Mouse (Mus musculus) forebrain, embryonic 14.5 days (tissue): ENCODE data around the gene Zkscan14. TPM values are rescaled to one million over a fixed set of nuclear protein-coding genes. Genes with fewer than 3 reads are reported as not detected.

Experiments used
- ATAC-seq: fragments of 200-750 bp; cut with Nextera tagmentation; 2 replicates; pipeline ENCODE4 v1.8.0; 2017; ENCODE audit warnings: mild to moderate bottlenecking, moderate library complexity
- DNase-seq: peaks from one replicate; pipeline ENCODE4 v3.0.0-alpha.2; 2015; ENCODE audit warnings: low spot score
- H3K27ac ChIP-seq: fragments of 300-500 bp; sonication (generic); 2 replicates; pipeline ENCODE4 v1.5.1; 2014; ENCODE audit warnings: low read depth, mild to moderate bottlenecking, control low read depth, low read length, moderate library complexity
- H3K27me3 ChIP-seq: fragments of 300-500 bp; sonication (generic); replicated peaks from 2 replicates; pipeline ENCODE4 v1.6.1; 2014; ENCODE audit warnings: low read length, control low read depth, mixed read lengths; ENCODE audit not compliant: control insufficient read depth, insufficient read depth
- H3K36me3 ChIP-seq: fragments of 300-500 bp; sonication (generic); 2 replicates; pipeline ENCODE4 v1.6.1; 2014; ENCODE audit warnings: low read length, control low read depth; ENCODE audit not compliant: control insufficient read depth, insufficient read depth
- H3K4me1 ChIP-seq: fragments of 300-500 bp; sonication (generic); 2 replicates; pipeline ENCODE4 v1.6.1; 2014; ENCODE audit warnings: antibody characterized with exemption, low read length, control low read depth; ENCODE audit not compliant: control insufficient read depth, insufficient read depth
- H3K4me2 ChIP-seq: fragments of 300-500 bp; sonication (generic); 2 replicates; pipeline ENCODE4 v1.6.1; 2014; ENCODE audit warnings: mild to moderate bottlenecking, control low read depth, low read length
- H3K4me3 ChIP-seq: fragments of 300-500 bp; sonication (generic); 2 replicates; pipeline ENCODE4 v1.5.1; 2014; ENCODE audit warnings: low read depth, low read length, control low read depth
- H3K9ac ChIP-seq: fragments of 300-500 bp; sonication (generic); 2 replicates; pipeline ENCODE4 v1.6.1; 2014; ENCODE audit warnings: mild to moderate bottlenecking, low read length, control low read depth, moderate library complexity
- H3K9me3 ChIP-seq: fragments of 300-500 bp; sonication (generic); replicated peaks from 2 replicates; pipeline ENCODE4 v1.6.1; 2016; ENCODE audit warnings: low read length, control low read depth, mixed read lengths; ENCODE audit not compliant: control insufficient read depth
- whole genome bisulfite sequencing: fragments of 180-500 bp; shearing (Covaris S2); extraction: QIAGEN DNeasy Blood & Tissue Kit; methylation state at CpG from one replicate; pipeline ENCODE4 v1.1.7; 2014; 5-methylcytosine and 5-hydroxymethylcytosine counted together
- polyA plus RNA-seq: library from polyadenylated mRNA; unstranded; fragments of >200 nt; fragmentation: Nextera tagmentation; extraction: Ambion mirVana; gene quantifications from 2 replicates; pipeline ENCODE4 v1.2.1, GENCODE M21; 2014

Zkscan14 gene
- polyA plus RNA-seq, 1 experiment from 2014 or later = 16.4 TPM

DNA sequence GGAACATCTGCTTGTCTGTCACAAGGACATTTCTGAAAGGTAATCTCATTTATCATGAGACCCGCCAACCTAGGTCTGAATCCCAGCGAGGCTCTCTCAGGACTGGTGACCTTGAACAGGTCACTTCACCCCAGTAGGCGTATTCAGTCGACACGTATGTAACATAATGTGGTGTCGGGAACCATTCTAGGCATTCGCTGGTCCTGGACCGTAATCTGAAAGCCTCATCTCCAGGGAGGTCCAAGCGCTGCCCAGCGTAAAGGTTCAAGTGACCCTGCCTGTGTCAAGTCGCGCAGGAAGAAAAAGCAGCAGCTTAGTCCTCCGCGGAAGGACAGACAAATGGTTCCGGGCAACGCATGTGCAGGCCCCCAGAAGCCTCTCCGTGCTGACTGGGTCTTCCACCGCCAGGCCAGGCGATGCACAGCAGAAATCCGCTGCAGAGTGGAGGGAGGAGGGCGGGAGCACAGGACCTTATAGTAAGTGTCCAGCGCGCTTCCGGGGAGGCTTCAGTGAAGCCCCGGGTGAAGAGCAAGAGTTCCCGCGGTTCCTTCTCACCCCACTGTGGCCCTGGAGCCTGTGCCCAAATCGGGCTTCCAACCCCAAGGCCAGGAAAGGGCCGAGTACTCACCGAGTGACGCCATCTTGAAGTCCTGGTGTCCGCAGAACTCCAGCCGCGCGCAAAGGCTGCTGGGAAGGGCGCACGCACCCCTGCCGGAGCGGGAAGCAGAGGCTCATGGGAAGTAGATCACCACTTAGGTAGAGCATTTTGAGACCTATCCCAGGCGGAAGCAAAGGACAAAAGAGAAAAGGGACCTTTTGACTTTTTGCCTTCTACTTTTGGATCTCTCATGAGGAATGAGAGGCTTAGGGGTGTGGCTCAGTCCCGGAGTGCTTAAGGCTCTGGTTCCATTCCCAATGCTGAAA lies 10.5 kb downstream of the Zkscan14 start:
- H3K36me3 ChIP-seq = peaks cover 44% of the 10 kb centered on the region
- peak; percentile 94 for ATAC-seq
- no peaks in the 10 kb centered on the region for H3K9me3 ChIP-seq
- H3K27ac ChIP-seq = peak overlapping the region; percentile 72
- WGBS = 1% methylated on average over 41 of the region's 41 CpGs
- peak overlapping the region; percentile 69 for H3K4me2 ChIP-seq
- DNase-seq = peak; percentile 95
- H3K9ac ChIP-seq = peak overlapping the region; percentile 96
- H3K27me3 ChIP-seq = no peaks in the 10 kb centered on the region
- H3K4me1 ChIP-seq = peaks cover 11% of the 10 kb centered on the region
- H3K4me3 ChIP-seq = peak overlapping the region; percentile 86

DNA sequence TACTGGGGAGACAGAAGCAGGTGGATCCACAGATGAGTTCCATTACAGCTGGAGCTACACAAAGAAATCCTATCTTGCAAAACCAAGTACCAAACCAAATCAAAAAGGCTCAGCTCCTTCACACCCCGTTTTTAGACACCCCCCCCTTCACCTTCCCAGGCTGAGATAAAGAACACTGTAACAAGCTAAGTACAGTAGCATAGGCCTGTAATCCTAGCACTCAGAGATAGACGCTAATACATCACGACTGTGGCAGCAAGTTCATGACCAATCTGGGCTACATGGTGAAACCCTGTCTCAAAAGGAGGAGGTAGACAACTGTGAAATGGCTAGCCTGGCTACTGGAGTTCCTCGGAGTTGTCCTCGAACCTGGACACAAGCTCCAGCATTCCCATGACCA lies 11.3 kb downstream of the Zkscan14 start:
- ATAC-seq (no peak), DNase-seq (no peak)
- peak overlapping the region; percentile 86 for H3K4me3 ChIP-seq
- H3K4me1 ChIP-seq = peaks cover 11% of the 10 kb centered on the region
- peak overlapping the region; percentile 69 for H3K4me2 ChIP-seq
- H3K9ac ChIP-seq = peak overlapping the region; percentile 96
- peaks cover 44% of the 10 kb centered on the region for H3K36me3 ChIP-seq
- H3K27me3 ChIP-seq = no peaks in the 10 kb centered on the region
- 58% methylated on average over 5 of the region's 5 CpGs for WGBS
- H3K9me3 ChIP-seq = no peaks in the 10 kb centered on the region
- no peak overlapping the region for H3K27ac ChIP-seq

DNA sequence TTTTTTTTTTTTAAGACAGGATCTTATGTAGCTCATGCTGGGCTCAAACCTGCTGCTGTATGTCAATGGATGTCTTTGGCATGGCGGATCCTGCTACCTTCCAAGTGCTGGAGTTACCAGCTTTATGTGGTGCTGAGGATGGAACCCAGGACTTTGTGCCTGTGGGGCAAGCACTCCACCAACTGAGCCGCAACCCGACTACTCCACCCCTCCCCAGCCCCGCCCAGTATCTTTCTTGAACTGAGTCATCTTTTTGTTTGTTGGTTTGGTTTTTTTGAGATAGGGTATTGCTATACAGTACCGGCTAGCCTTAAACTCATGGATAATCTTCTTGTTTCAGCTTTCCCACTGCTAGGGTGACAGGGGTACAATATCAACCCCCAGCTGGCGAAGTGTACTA lies 12.3 kb downstream of the Zkscan14 start:
- H3K9me3 ChIP-seq = no peaks in the 10 kb centered on the region
- H3K27me3 ChIP-seq = no peaks in the 10 kb centered on the region
- H3K4me3 ChIP-seq = no peak overlapping the region
- no peak overlapping the region for H3K9ac ChIP-seq
- H3K36me3 ChIP-seq = peaks cover 42% of the 10 kb centered on the region
- peaks cover 11% of the 10 kb centered on the region for H3K4me1 ChIP-seq
- H3K4me2 ChIP-seq = no peak overlapping the region
- WGBS = 92% methylated on average over 6 of the region's 6 CpGs
- H3K27ac ChIP-seq = no peak overlapping the region
- ATAC-seq (no peak), DNase-seq (no peak)

DNA sequence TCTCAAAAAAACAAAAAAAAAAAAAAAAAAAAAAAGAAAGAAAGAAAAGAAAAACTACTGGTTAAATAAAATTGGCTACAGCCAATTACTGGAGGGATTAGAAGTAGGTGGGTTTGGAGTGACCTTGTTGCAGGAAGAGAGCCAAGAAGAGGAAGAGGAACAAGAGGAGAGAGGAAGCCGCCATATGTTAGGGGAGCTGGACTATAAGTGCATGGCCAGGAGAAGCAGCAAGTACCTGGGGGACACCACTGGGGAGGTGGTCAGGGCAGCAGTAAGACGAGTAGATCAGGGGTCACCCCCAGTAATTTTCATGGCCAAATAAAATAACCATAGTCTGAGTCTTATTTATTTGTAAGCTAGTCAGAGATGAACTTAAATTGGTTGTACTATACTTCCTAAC lies 16.4 kb downstream of the Zkscan14 start:
- peaks cover 4% of the 10 kb centered on the region for H3K4me1 ChIP-seq
- no peak overlapping the region for H3K9ac ChIP-seq
- H3K9me3 ChIP-seq = no peaks in the 10 kb centered on the region
- H3K27me3 ChIP-seq = no peaks in the 10 kb centered on the region
- no peak overlapping the region for H3K4me3 ChIP-seq
- WGBS = 96% methylated on average over 2 of the region's 2 CpGs
- no peak for ATAC-seq
- DNase-seq = no peak
- H3K36me3 ChIP-seq = peaks cover 72% of the 10 kb centered on the region
- no peak overlapping the region for H3K4me2 ChIP-seq
- H3K27ac ChIP-seq = no peak overlapping the region

DNA sequence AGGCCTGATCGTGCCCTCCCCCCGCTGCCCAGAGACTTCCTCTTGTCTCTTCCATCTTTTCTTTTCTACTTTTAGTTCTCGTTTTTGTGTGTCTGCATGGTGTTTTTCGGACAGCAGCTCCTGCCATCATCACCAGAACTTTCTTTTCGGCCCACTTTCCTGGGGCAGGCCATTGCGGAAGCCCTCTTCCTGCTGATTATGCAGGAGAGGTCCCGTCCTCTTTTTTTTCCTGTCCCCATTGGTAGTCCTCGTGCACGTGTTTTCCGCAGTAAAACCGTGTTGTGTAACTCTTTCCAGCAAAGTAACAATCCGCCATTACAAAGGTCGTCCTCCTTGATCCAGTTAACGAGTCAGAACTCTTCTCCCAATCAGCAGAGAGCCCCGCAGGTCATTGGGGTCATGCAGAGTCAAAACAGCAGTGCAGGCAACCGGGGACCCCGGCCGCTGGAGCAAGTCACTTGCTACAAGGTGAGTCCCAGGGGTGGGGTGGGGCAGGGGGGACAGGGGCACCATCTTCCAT lies 23.1 kb downstream of the Zkscan14 start:
- H3K27me3 ChIP-seq = no peaks in the 10 kb centered on the region
- no peak overlapping the region for H3K4me3 ChIP-seq
- ATAC-seq (no peak), DNase-seq (no peak)
- no peaks in the 10 kb centered on the region for H3K9me3 ChIP-seq
- no peaks in the 10 kb centered on the region for H3K4me1 ChIP-seq
- WGBS = 83% methylated on average over 18 of the region's 18 CpGs
- no peak overlapping the region for H3K9ac ChIP-seq
- H3K36me3 ChIP-seq = peaks cover 100% of the 10 kb centered on the region
- H3K4me2 ChIP-seq = no peak overlapping the region
- no peak overlapping the region for H3K27ac ChIP-seq

DNA sequence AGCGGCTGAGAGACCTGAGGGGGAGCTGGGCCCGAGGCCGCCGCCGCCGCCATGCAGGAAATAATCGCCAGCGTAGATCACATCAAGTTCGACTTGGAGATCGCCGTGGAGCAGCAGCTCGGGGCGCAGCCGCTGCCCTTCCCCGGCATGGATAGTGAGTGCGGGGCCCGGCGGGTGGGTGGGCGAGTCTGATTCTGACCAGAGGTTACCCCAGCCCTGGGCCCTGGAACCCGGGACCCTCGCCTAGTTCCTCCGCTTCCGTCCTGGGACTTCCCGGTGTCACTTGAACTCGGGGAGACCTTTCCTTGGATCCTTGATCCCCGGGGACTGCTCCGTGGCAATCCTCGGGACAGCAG lies 34.4 kb downstream of the Zkscan14 start:
- ATAC-seq (peak; percentile 71), DNase-seq (no peak)
- peaks cover 15% of the 10 kb centered on the region for H3K4me1 ChIP-seq
- no peaks in the 10 kb centered on the region for H3K9me3 ChIP-seq
- H3K36me3 ChIP-seq = peaks cover 49% of the 10 kb centered on the region
- peak overlapping the region; percentile 58 for H3K27ac ChIP-seq
- WGBS = under 1% methylated on average over 26 of the region's 28 CpGs
- H3K4me3 ChIP-seq = peak overlapping the region; percentile 88
- peak overlapping the region; percentile 91 for H3K4me2 ChIP-seq
- H3K9ac ChIP-seq = peak overlapping the region; percentile 93
- no peaks in the 10 kb centered on the region for H3K27me3 ChIP-seq

DNA sequence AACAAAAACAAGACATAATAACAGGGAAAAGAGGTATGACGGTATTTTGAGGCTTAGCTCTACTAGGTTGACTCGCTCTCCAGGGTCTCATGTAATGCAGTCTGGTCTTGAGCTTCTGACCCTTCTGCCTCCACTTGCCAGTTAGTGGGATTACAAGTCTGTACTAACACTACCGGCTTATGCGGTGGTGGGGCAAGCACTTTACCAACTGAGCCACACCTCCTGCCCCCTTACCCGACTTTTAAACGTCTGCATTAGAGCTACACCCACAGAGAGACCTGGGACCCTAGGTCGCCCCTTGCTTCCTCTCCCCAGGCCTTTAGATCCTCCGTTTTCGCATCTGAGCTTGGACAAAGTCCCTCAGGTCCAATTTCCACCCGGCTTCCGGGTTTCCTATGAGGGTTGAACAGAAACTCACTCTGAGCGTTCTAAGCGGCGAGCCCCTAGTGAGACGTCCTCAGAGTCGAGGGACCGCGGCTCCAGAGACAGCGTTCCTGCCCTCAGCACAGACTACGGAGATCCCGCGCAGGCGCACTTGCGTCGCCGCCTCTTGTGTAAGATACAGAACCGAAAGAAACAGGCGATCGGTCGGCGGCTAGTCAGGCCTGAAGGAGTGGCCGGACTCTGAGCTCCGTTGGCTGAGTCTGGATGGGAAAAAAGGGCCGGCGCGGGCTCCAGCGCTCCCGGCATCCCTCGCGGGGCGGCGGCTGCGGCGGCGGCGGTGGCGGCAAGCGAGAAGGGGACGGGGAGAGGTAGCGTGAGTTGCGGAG lies 34.9 kb downstream of the Zkscan14 start, which contains the start of the genes Ptcd1 and Cpsf4:
Gene Ptcd1 (minus strand): TSS at position 573 of the 770 bp plus-strand sequence.
Gene Cpsf4 (plus strand): TSS at position 678 of the 770 bp plus-strand sequence.
- no peaks in the 10 kb centered on the region for H3K27me3 ChIP-seq
- under 1% methylated on average over 43 of the region's 51 CpGs for WGBS
- ATAC-seq (peak; percentile 97), DNase-seq (peak; percentile 100)
- H3K4me1 ChIP-seq = peaks cover 15% of the 10 kb centered on the region
- H3K36me3 ChIP-seq = peaks cover 44% of the 10 kb centered on the region
- peak within 1 kb of the TSS; percentile 77 for H3K27ac ChIP-seq
- no peaks in the 10 kb centered on the region for H3K9me3 ChIP-seq
- peak within 1 kb of the TSS; percentile 93 for H3K9ac ChIP-seq
- H3K4me3 ChIP-seq = peak within 1 kb of the TSS; percentile 88
- H3K4me2 ChIP-seq = peak within 1 kb of the TSS; percentile 91

DNA sequence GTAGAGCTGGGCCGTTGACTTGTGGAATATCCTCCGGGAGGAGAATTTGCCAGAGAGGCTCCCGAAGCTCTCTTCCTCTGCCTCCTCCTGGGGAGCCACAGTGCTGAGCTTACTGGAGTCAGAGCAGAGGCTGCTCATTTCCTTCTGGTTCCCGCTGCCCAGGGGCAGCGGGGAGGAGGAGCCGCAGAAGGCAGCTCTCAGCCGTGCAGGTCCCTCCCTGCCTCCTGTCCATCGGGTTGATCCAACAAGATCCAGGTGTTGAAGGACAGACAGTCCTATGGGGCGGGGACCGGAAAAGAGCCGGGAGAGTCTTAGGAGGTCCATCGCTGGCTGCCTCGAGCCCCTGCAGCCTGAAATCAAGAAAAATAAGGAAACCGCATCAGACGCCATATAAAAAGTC lies 36.5 kb downstream of the Zkscan14 start:
- Histone ChIP-seq H3K27ac (no peak overlapping the region), H3K9me3 (no peaks in the 10 kb centered on the region), H3K4me2 (no peak overlapping the region), H3K36me3 (peaks cover 42% of the 10 kb centered on the region), H3K4me3 (no peak overlapping the region), H3K9ac (no peak overlapping the region), H3K27me3 (no peaks in the 10 kb centered on the region), H3K4me1 (peaks cover 15% of the 10 kb centered on the region)
- no peak for ATAC-seq
- no peak for DNase-seq
- 90% methylated on average over 15 of the region's 15 CpGs for WGBS
